Comparison of ENCODE assay signal across 8 mouse cellular contexts in the genomic region with DNA sequence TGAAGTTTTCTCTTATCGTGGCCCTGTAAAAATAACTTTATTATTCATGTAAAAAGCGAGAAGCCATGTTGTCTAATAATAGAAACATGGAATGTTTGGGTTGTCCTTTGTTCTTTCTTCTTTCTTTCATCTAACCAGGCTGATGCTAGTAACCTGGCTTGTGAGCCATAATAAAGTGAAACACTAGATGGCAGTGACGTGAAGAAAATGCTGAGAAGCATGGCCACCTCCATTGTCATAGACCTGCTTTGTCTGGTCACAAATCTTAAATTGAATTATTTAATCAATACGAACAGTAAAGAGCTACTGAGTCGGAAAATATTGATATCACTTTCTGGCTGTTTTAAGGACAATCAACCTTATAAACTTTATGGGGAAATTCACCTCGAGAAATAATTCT.
DNase-seq lines count a peak whose midpoint lies in the region; ATAC-seq and TF ChIP-seq lines count a peak whose summit lies in the region.

No protein-coding gene starts in this region.

- TF ChIP-seq POLR2A in brain, embryonic 14.5 days (IDR thresholded peaks at IDR 0.05; ENCODE audit: borderline replicate concordance, extremely low read depth, insufficient read depth, insufficient read length, poor library complexity, severe bottlenecking), result no peak
- TF ChIP-seq POLR2A in thymus, adult 2 months (IDR thresholded peaks at IDR 0.05; ENCODE audit: control insufficient read depth, extremely low read depth, insufficient read depth, low read length, poor library complexity), result no peak

- ATAC-seq in midbrain, embryonic 11.5 days (ENCODE audit: low FRiP score), result peak; percentile 82
- ATAC-seq in forebrain, embryonic 14.5 days, result peak; percentile 84
- ATAC-seq in midbrain, embryonic 13.5 days, result peak; percentile 88

- peak; percentile 75; the same call in 1 of the 2 replicates for TF ChIP-seq CTCF in brain, embryonic 14.5 days (IDR thresholded peaks at IDR 0.05; ENCODE audit: borderline replicate concordance, extremely low read depth, insufficient read depth, insufficient read length)
- no peak for TF ChIP-seq CTCF in thymus, adult 2 months (IDR thresholded peaks at IDR 0.05; ENCODE audit: borderline replicate concordance, control insufficient read depth, extremely low read depth, insufficient read depth, low read length, poor library complexity)

- no peak overlapping the region for H3K4me2 ChIP-seq in midbrain, embryonic 11.5 days
- H3K4me2 ChIP-seq in forebrain, embryonic 14.5 days (ENCODE audit: low read length), result no peak overlapping the region
- no peak overlapping the region for H3K4me2 ChIP-seq in midbrain, embryonic 13.5 days (replicated peaks)

- H3K4me3 ChIP-seq in midbrain, embryonic 11.5 days (ENCODE audit: low read depth, low read length), result no peak overlapping the region
- no peak overlapping the region for H3K4me3 ChIP-seq in midbrain, embryonic 10.5 days
- no peak overlapping the region for H3K4me3 ChIP-seq in forebrain, embryonic 14.5 days (ENCODE audit: low read depth, low read length)
- no peak overlapping the region for H3K4me3 ChIP-seq in midbrain, embryonic 13.5 days (replicated peaks)
- H3K4me3 ChIP-seq in thymus, adult 2 months (ENCODE audit: control insufficient read depth, insufficient read depth, low read length), result no peak overlapping the region

- no peaks in the 10 kb centered on the region for H3K9me3 ChIP-seq in midbrain, embryonic 11.5 days (ENCODE audit: control insufficient read depth, low read length)
- H3K9me3 ChIP-seq in midbrain, embryonic 10.5 days (replicated peaks), result no peaks in the 10 kb centered on the region
- H3K9me3 ChIP-seq in forebrain, embryonic 14.5 days (replicated peaks; ENCODE audit: control insufficient read depth, low read length), result no peaks in the 10 kb centered on the region
- H3K9me3 ChIP-seq in midbrain, embryonic 13.5 days, result no peaks in the 10 kb centered on the region

- no peaks in the 10 kb centered on the region for H3K27me3 ChIP-seq in midbrain, embryonic 11.5 days (ENCODE audit: control insufficient read depth, insufficient read depth, low read length)
- no peaks in the 10 kb centered on the region for H3K27me3 ChIP-seq in midbrain, embryonic 10.5 days (ENCODE audit: low read depth, poor library complexity, severe bottlenecking)
- no peaks in the 10 kb centered on the region for H3K27me3 ChIP-seq in forebrain, embryonic 14.5 days (replicated peaks; ENCODE audit: control insufficient read depth, insufficient read depth, low read length)
- H3K27me3 ChIP-seq in midbrain, embryonic 13.5 days, result no peaks in the 10 kb centered on the region
- H3K27me3 ChIP-seq in thymus, adult 2 months (ENCODE audit: control insufficient read depth, insufficient read depth, low read length), result no peaks in the 10 kb centered on the region

- peak; percentile 93 for DNase-seq in midbrain, embryonic 11.5 days (ENCODE audit: low spot score, missing footprints)
- DNase-seq in midbrain, embryonic 10.5 days (ENCODE audit: low spot score), result no peak
- DNase-seq in brain, embryonic 14.5 days (ENCODE audit: low read depth), result peak; percentile 95
- DNase-seq in forebrain, embryonic 14.5 days (ENCODE audit: low spot score), result peak; percentile 93
- peak; percentile 16 to 24 for DNase-seq in kidney, postnatal 4 days
- DNase-seq in ovary, postnatal 36 days (ENCODE audit: low spot score), result no peak
- no peak for DNase-seq in thymus, adult 2 months

- WGBS in midbrain, embryonic 11.5 days, result 41% methylated on average over 6 of the region's 6 CpGs
- 41% methylated on average over 6 of the region's 6 CpGs for WGBS in midbrain, embryonic 10.5 days
- WGBS in forebrain, embryonic 14.5 days, result 28% methylated on average over 6 of the region's 6 CpGs
- 29% methylated on average over 6 of the region's 6 CpGs for WGBS in midbrain, embryonic 13.5 days
- 47% methylated on average over 6 of the region's 6 CpGs for WGBS in thymus, adult 2 months

- no peak overlapping the region for H3K9ac ChIP-seq in midbrain, embryonic 11.5 days (ENCODE audit: low read length)
- no peak overlapping the region for H3K9ac ChIP-seq in forebrain, embryonic 14.5 days (ENCODE audit: low read length)
- H3K9ac ChIP-seq in midbrain, embryonic 13.5 days (replicated peaks), result no peak overlapping the region

- H3K4me1 ChIP-seq in midbrain, embryonic 11.5 days (ENCODE audit: control insufficient read depth, insufficient read depth, low read length), result no peaks in the 10 kb centered on the region
- H3K4me1 ChIP-seq in midbrain, embryonic 10.5 days, result peaks cover 8% of the 10 kb centered on the region; the same call in 1 of the 2 replicates
- H3K4me1 ChIP-seq in forebrain, embryonic 14.5 days (ENCODE audit: control insufficient read depth, insufficient read depth, low read length), result peaks cover 2% of the 10 kb centered on the region; the same call in 1 of the 2 replicates
- H3K4me1 ChIP-seq in midbrain, embryonic 13.5 days (replicated peaks), result peaks cover 18% of the 10 kb centered on the region
- no peaks in the 10 kb centered on the region for H3K4me1 ChIP-seq in thymus, adult 2 months (replicated peaks; ENCODE audit: control insufficient read depth, insufficient read depth, low read length)

- H3K36me3 ChIP-seq in midbrain, embryonic 11.5 days (ENCODE audit: control insufficient read depth, insufficient read depth, low read length), result no peaks in the 10 kb centered on the region
- no peaks in the 10 kb centered on the region for H3K36me3 ChIP-seq in midbrain, embryonic 10.5 days
- H3K36me3 ChIP-seq in forebrain, embryonic 14.5 days (ENCODE audit: control insufficient read depth, insufficient read depth, low read length), result no peaks in the 10 kb centered on the region
- no peaks in the 10 kb centered on the region for H3K36me3 ChIP-seq in midbrain, embryonic 13.5 days
- no peaks in the 10 kb centered on the region for H3K36me3 ChIP-seq in thymus, adult 2 months (ENCODE audit: control insufficient read depth, insufficient read depth, low read length)

- H3K27ac ChIP-seq in midbrain, embryonic 11.5 days (ENCODE audit: low read depth, low read length), result no peak overlapping the region
- H3K27ac ChIP-seq in midbrain, embryonic 10.5 days (replicated peaks), result no peak overlapping the region
- H3K27ac ChIP-seq in forebrain, embryonic 14.5 days (ENCODE audit: low read depth, low read length), result no peak overlapping the region
- H3K27ac ChIP-seq in midbrain, embryonic 13.5 days, result 0 out of 2 replicates have a peak overlapping the region, but pooled peaks have one; percentile 72
- no peak overlapping the region for H3K27ac ChIP-seq in thymus, adult 2 months (ENCODE audit: control insufficient read depth, insufficient read depth, low read length)

Comparison
In these comparisons a context has a peak if more than half of its experiments do, and no peak if none do; other contexts are left out.
1. DNase-seq: peak in midbrain, embryonic 11.5 days (single experiment), brain, embryonic 14.5 days (single experiment), forebrain, embryonic 14.5 days (single experiment) and kidney, postnatal 4 days (2 of 2); none in midbrain, embryonic 10.5 days (single experiment), ovary, postnatal 36 days (single experiment) and thymus, adult 2 months (single experiment).
2. Peak in every context shown above with its lines, with median percentiles within 50 percentile points of each other: ATAC-seq.